Mouse (Mus musculus) heart, adult 2 months (tissue): ENCODE results near the gene Il17a.

Experiments
- CTCF ChIP-seq: fragments of 200-600 bp; IDR thresholded peaks from 2 replicates; pipeline ENCODE4 v1.8.1; 2022; ENCODE audit warnings: antibody characterized with exemption, mild to moderate bottlenecking, moderate library complexity
- POLR2A ChIP-seq: fragments of 200-500 bp; IDR thresholded peaks from 2 replicates; pipeline ENCODE4 v1.6.1; 2011; ENCODE audit warnings: mild to moderate bottlenecking, low read depth, low read length, control low read depth; ENCODE audit not compliant: insufficient read depth

DNA sequence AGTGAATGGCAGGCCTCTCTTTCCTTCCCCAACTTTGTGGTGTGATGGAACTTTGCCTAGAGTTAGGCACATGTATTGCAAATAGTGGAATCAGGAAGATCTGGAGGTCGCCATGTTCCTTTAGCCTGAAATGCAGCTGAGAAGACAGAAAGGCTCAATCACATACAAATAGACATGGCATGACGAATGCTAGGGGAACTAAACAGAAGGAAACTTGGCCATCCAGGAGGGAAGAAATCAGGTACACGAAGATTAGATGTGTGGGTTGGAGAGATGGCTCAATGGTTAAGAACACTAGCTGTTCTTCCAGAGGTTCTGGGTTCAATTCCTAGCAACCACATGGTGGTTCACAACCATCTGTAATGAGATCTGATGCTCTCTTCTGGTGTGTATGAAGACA is 46.3 kb upstream of the Il17a start:
- TF ChIP-seq CTCF: no peak
- TF ChIP-seq POLR2A: no peak
